In the genomic region with DNA sequence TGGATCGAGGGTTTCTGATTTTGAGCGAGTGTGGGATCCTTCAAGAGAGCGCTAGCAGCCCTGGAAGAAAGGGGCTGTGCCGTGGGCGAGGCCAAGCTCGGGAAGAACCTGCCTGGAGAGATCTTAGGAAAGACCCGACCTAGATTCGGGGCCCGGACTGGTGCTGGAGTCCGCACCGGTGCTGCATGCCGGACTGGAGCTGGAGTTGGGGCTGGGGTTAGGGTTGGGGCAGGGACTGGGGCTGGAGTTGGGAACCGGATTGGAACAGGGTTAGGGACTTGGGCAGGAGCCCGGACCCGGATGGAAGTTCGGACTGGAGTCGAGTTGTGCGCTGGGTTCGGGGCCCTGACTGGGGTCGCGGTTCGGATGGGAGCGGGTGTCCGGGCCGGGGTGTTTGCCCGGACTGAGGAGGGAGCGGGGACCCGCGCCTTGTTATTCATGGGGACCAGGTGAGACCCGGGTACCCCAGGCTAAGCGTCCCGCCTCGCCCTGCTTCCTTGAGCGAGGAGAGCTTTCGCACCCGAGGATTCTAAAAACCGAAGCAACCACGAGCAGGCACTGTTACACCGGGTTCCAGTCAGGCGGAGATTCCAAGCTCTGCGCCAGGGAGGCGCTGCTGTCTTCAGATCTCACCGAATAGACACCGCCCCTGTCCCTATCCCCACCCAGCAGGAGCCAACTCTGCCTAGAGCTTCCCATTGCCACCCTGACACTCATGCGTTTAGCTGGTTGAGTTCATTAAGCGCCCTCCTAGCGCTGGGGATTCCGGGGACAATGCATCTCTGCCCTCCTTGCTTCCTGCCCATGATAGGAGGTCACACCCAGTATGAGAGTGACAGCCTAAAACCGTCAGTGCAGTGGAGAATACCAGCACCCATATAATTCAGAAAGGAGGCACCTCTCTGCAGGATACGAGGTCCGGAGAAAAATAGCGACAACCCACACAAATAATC, we compare ENCODE assay signal across 9 mouse cellular contexts. TPM values are rescaled to one million over a fixed set of nuclear protein-coding genes. Genes with fewer than 3 reads are reported as not detected.
DNase-seq lines count a peak whose midpoint lies in the region; ATAC-seq and TF ChIP-seq lines count a peak whose summit lies in the region.
"Had no signal": no experiment of that assay in that cellular context is flagged by ENCODE, and none has a peak within 500 bp of the region (broad histone marks: within the 10 kb centered on the region; RNA-seq: fewer than 3 reads in every experiment).

A gene (minus strand): TSS at position 549 of the 953 bp plus-strand sequence.

- no peak for ATAC-seq in heart, embryonic 15.5 days (replicated peaks; ENCODE audit: insufficient number of reproducible peaks, insufficient read depth, low FRiP score, low read depth)
- no peak; the same call in 1 of the 2 replicates for ATAC-seq in intestine, postnatal 0 days
- peak; percentile 45; the same call in 1 of the 2 replicates for ATAC-seq in midbrain, postnatal 0 days (ENCODE audit: low FRiP score)

- DNase-seq in heart, postnatal 14 days, result no peak
- DNase-seq in Muller cell, postnatal 12 days (ENCODE audit: inconsistent ontology term), result peak; percentile 47
- peak; percentile 67 for DNase-seq in embryo, embryonic 11 days
- peak; percentile 72 for DNase-seq in midbrain, postnatal 0 days (ENCODE audit: low spot score)
- DNase-seq in thymus, postnatal 14 days, result no peak
- no peak for DNase-seq in urinary bladder, postnatal 4 days (ENCODE audit: low spot score in 2 of 2)

- H3K4me3 ChIP-seq in heart, embryonic 15.5 days, result peak within 1 kb of the TSS; percentile 38
- H3K4me3 ChIP-seq in intestine, postnatal 0 days (ENCODE audit: low read depth, low read length), result peak within 1 kb of the TSS; percentile 31
- H3K4me3 ChIP-seq in midbrain, postnatal 0 days (ENCODE audit: low read depth, low read length), result peak within 1 kb of the TSS; percentile 36

- peak within 1 kb of the TSS; percentile 59 for H3K4me2 ChIP-seq in heart, embryonic 15.5 days
- peak within 1 kb of the TSS; percentile 60 for H3K4me2 ChIP-seq in intestine, postnatal 0 days (replicated peaks; ENCODE audit: low read depth)
- H3K4me2 ChIP-seq in midbrain, postnatal 0 days (ENCODE audit: low read depth, low read length, poor library complexity, severe bottlenecking), result peak within 1 kb of the TSS; percentile 47

- H3K27me3 ChIP-seq in heart, embryonic 15.5 days, result peaks cover 77% of the 10 kb centered on the region
- H3K27me3 ChIP-seq in intestine, postnatal 0 days (replicated peaks; ENCODE audit: control insufficient read depth, insufficient read depth, low read length), result peaks cover 58% of the 10 kb centered on the region
- H3K27me3 ChIP-seq in midbrain, postnatal 0 days (ENCODE audit: insufficient read depth, low read length), result peaks cover 5% of the 10 kb centered on the region

- H3K36me3 ChIP-seq in heart, embryonic 15.5 days, result no peaks in the 10 kb centered on the region
- H3K36me3 ChIP-seq in intestine, postnatal 0 days (ENCODE audit: control insufficient read depth, insufficient read depth), result no peaks in the 10 kb centered on the region
- H3K36me3 ChIP-seq in midbrain, postnatal 0 days (ENCODE audit: insufficient read depth, low read length), result no peaks in the 10 kb centered on the region

- H3K9ac ChIP-seq in heart, embryonic 15.5 days, result peak within 1 kb of the TSS; percentile 22
- peak within 1 kb of the TSS; percentile 22; the same call in 1 of the 2 replicates for H3K9ac ChIP-seq in intestine, postnatal 0 days (ENCODE audit: low read depth, low read length)
- H3K9ac ChIP-seq in midbrain, postnatal 0 days (replicated peaks; ENCODE audit: low read length, poor library complexity, severe bottlenecking), result peak within 1 kb of the TSS; percentile 52

- 1% methylated on average over 52 of the region's 52 CpGs for WGBS in heart, embryonic 15.5 days
- under 1% methylated on average over 52 of the region's 52 CpGs for whole genome bisulfite sequencing in intestine, postnatal 0 days
- under 1% methylated on average over 52 of the region's 52 CpGs for WGBS in midbrain, postnatal 0 days

- intact Hi-C loops in heart, postnatal 14 days (cut with DNase I), result no loop called here

- no peak within 1 kb of the TSS for H3K27ac ChIP-seq in heart, embryonic 15.5 days
- no peak within 1 kb of the TSS for H3K27ac ChIP-seq in intestine, postnatal 0 days (ENCODE audit: low read depth, low read length)
- H3K27ac ChIP-seq in midbrain, postnatal 0 days (ENCODE audit: low read depth, low read length), result no peak within 1 kb of the TSS

- peaks cover 19% of the 10 kb centered on the region for H3K4me1 ChIP-seq in heart, embryonic 15.5 days (replicated peaks)
- H3K4me1 ChIP-seq in intestine, postnatal 0 days (replicated peaks; ENCODE audit: control insufficient read depth, insufficient read depth, low read length), result peaks cover 5% of the 10 kb centered on the region; the same call in 1 of the 2 replicates
- H3K4me1 ChIP-seq in midbrain, postnatal 0 days (ENCODE audit: insufficient read depth, low read length), result 0 out of 2 replicates have a peak, but pooled peaks cover 4% of the 10 kb centered on the region

- TF ChIP-seq CTCF in intestine, postnatal 0 days (IDR thresholded peaks at IDR 0.05; ENCODE audit: low read depth), result peak; percentile 41; the same call in 1 of the 2 replicates
- peak; percentile 52 for TF ChIP-seq CTCF in midbrain, postnatal 0 days (IDR thresholded peaks at IDR 0.05)

- no peaks in the 10 kb centered on the region for H3K9me3 ChIP-seq in heart, embryonic 15.5 days (replicated peaks)
- no peaks in the 10 kb centered on the region for H3K9me3 ChIP-seq in intestine, postnatal 0 days (ENCODE audit: control insufficient read depth)
- H3K9me3 ChIP-seq in midbrain, postnatal 0 days (ENCODE audit: low read length), result no peaks in the 10 kb centered on the region

RNA-seq across cellular contexts. Expression of the gene that starts here (rescaled TPM):
- polyA plus RNA-seq in heart, embryonic 15.5 days (2015; fragmentation: Nextera tagmentation; extraction: Ambion mirVana), result not detected in 2 replicates
- not detected for total RNA-seq in heart, postnatal 14 days (2021)
- polyA plus RNA-seq in intestine, postnatal 0 days (2015; fragmentation: Nextera tagmentation; extraction: Ambion mirVana), result 0.24 TPM in 1 of 2 replicates, not detected in the other
- total RNA-seq in midbrain, postnatal 0 days (2014; rRNA removed), result 0.61 and 1.3 TPM in 2 replicates
- polyA plus RNA-seq in midbrain, postnatal 0 days (2015; fragmentation: Nextera tagmentation; extraction: Ambion mirVana), result 3.5 and 6.3 TPM in 2 replicates
- total RNA-seq: heart, postnatal 10 days had no signal

Comparison
In these comparisons a context has a peak if more than half of its experiments do, and no peak if none do; other contexts are left out.
1. DNase-seq: peak in Muller cell, postnatal 12 days (single experiment), embryo, embryonic 11 days (single experiment) and midbrain, postnatal 0 days (single experiment); none in heart, postnatal 14 days (0 of 2), thymus, postnatal 14 days (single experiment) and urinary bladder, postnatal 4 days (0 of 2).
2. Peak in every context shown above with its lines, with median percentiles within 50 percentile points of each other: H3K4me2 ChIP-seq, H3K4me3 ChIP-seq and H3K9ac ChIP-seq.